Comparison of ENCODE assay signal across 8 mouse cellular contexts in the genomic region with DNA sequence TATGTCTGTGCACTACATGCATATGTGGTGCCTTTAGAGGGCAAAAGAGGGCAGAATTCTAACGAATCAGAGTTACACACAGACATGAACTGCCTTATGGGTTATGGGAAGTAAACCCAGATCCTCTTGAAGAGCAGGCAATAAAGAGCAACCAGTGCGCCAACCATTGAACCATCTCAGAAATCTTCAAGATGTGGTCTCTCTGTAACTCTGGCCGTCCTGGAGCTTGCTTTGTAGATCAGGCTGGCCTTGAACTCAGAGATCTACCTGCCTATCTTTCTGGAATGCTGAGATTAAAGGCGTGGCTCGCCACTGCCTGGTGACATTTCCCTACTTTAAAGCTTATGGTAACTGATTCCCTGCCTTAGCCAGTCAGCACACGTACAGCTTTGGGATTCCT. TPM values are rescaled to one million over a fixed set of nuclear protein-coding genes. Genes with fewer than 3 reads are reported as not detected.
DNase-seq lines count a peak whose midpoint lies in the region; ATAC-seq and TF ChIP-seq lines count a peak whose summit lies in the region.

No protein-coding gene starts in this region.

- H3K27me3 ChIP-seq in lung, embryonic 15.5 days, result no peaks in the 10 kb centered on the region
- no peaks in the 10 kb centered on the region for H3K27me3 ChIP-seq in embryonic facial prominence, embryonic 11.5 days (ENCODE audit: control insufficient read depth, insufficient read depth, low read length)
- H3K27me3 ChIP-seq in limb, embryonic 12.5 days, result no peaks in the 10 kb centered on the region
- H3K27me3 ChIP-seq in small intestine, adult 2 months (ENCODE audit: control insufficient read depth, insufficient read depth, low read length), result no peaks in the 10 kb centered on the region

- no peaks in the 10 kb centered on the region for H3K9me3 ChIP-seq in lung, embryonic 15.5 days
- H3K9me3 ChIP-seq in embryonic facial prominence, embryonic 11.5 days (replicated peaks; ENCODE audit: control insufficient read depth, low read length), result no peaks in the 10 kb centered on the region
- H3K9me3 ChIP-seq in limb, embryonic 12.5 days, result no peaks in the 10 kb centered on the region

- no peak overlapping the region for H3K9ac ChIP-seq in lung, embryonic 15.5 days
- no peak overlapping the region; the same call in 1 of the 2 replicates for H3K9ac ChIP-seq in embryonic facial prominence, embryonic 11.5 days (replicated peaks; ENCODE audit: low read length)
- H3K9ac ChIP-seq in limb, embryonic 12.5 days (replicated peaks), result no peak overlapping the region

- no peak for TF ChIP-seq POLR2A in lung, adult 2 months (IDR thresholded peaks at IDR 0.05; ENCODE audit: borderline replicate concordance, extremely low read depth, low read depth, low read length)
- no peak for TF ChIP-seq POLR2A in small intestine, adult 2 months (IDR thresholded peaks at IDR 0.05; ENCODE audit: low read depth, low read length)

- H3K4me1 ChIP-seq in lung, embryonic 15.5 days, result peaks cover 26% of the 10 kb centered on the region
- peaks cover 12% of the 10 kb centered on the region for H3K4me1 ChIP-seq in lung, adult 2 months (ENCODE audit: control insufficient read depth, insufficient read depth, low read length)
- H3K4me1 ChIP-seq in embryonic facial prominence, embryonic 11.5 days (ENCODE audit: control insufficient read depth, insufficient read depth, low read length), result peaks cover 7% of the 10 kb centered on the region
- peaks cover 19% of the 10 kb centered on the region for H3K4me1 ChIP-seq in limb, embryonic 12.5 days (replicated peaks)
- peaks cover 13% of the 10 kb centered on the region for H3K4me1 ChIP-seq in small intestine, adult 2 months (ENCODE audit: control insufficient read depth, insufficient read depth, insufficient read length, low read length)

- DNase-seq in lung, adult 2 months, result no peak
- no peak for DNase-seq in embryonic facial prominence, embryonic 11.5 days (ENCODE audit: low spot score)
- DNase-seq in layer of hippocampus, adult 9-11 months, result no peak
- no peak for DNase-seq in kidney, postnatal 14 days
- no peak for DNase-seq in right cerebral cortex, adult 18-20 months

- 21% methylated on average over 6 of the region's 6 CpGs for WGBS in lung, embryonic 15.5 days
- WGBS in lung, adult 2 months, result 22% methylated on average over 6 of the region's 6 CpGs
- WGBS in embryonic facial prominence, embryonic 11.5 days, result 26% methylated on average over 6 of the region's 6 CpGs
- WGBS in limb, embryonic 12.5 days, result 22% methylated on average over 6 of the region's 6 CpGs
- WGBS in small intestine, adult 2 months, result 11% methylated on average over 6 of the region's 6 CpGs

- H3K4me3 ChIP-seq in lung, embryonic 15.5 days, result peak overlapping the region; percentile 98
- H3K4me3 ChIP-seq in lung, adult 2 months (replicated peaks; ENCODE audit: extremely low read depth, low read depth, low read length), result no peak overlapping the region
- peak overlapping the region; percentile 80 for H3K4me3 ChIP-seq in embryonic facial prominence, embryonic 11.5 days (ENCODE audit: low read depth, low read length)
- H3K4me3 ChIP-seq in limb, embryonic 12.5 days (replicated peaks), result peak overlapping the region; percentile 99
- H3K4me3 ChIP-seq in small intestine, adult 2 months (ENCODE audit: low read depth, low read length), result no peak overlapping the region

- H3K36me3 ChIP-seq in lung, embryonic 15.5 days, result peaks cover 21% of the 10 kb centered on the region
- H3K36me3 ChIP-seq in embryonic facial prominence, embryonic 11.5 days (replicated peaks; ENCODE audit: control insufficient read depth, insufficient read depth, low read depth, low read length), result peaks cover 9% of the 10 kb centered on the region
- H3K36me3 ChIP-seq in limb, embryonic 12.5 days, result peaks cover 30% of the 10 kb centered on the region
- H3K36me3 ChIP-seq in small intestine, adult 2 months (ENCODE audit: control insufficient read depth, insufficient read depth, low read length), result peaks cover 16% of the 10 kb centered on the region

- no peak for ATAC-seq in lung, embryonic 15.5 days (ENCODE audit: borderline replicate concordance, extremely low read depth, low FRiP score, low TSS enrichment)
- ATAC-seq in embryonic facial prominence, embryonic 11.5 days (replicated peaks; ENCODE audit: insufficient number of reproducible peaks, low FRiP score, low TSS enrichment, low read depth), result no peak
- no peak for ATAC-seq in limb, embryonic 12.5 days (ENCODE audit: insufficient number of reproducible peaks, insufficient read depth, low FRiP score, low TSS enrichment, low read depth)

- peak overlapping the region; percentile 86 for H3K4me2 ChIP-seq in lung, embryonic 15.5 days
- H3K4me2 ChIP-seq in embryonic facial prominence, embryonic 11.5 days (ENCODE audit: low read depth, low read length), result peak overlapping the region; percentile 51
- H3K4me2 ChIP-seq in limb, embryonic 12.5 days, result peak overlapping the region; percentile 58

- H3K27ac ChIP-seq in lung, embryonic 15.5 days, result 0 out of 2 replicates have a peak overlapping the region, but pooled peaks have one; percentile 6
- H3K27ac ChIP-seq in embryonic facial prominence, embryonic 11.5 days (replicated peaks; ENCODE audit: low read depth, low read length), result no peak overlapping the region
- peak overlapping the region; percentile 47; the same call in 1 of the 2 replicates for H3K27ac ChIP-seq in limb, embryonic 12.5 days
- H3K27ac ChIP-seq in small intestine, adult 2 months (ENCODE audit: insufficient read depth, low read depth, low read length), result peak overlapping the region; percentile 11; the same call in 1 of the 2 replicates

- TF ChIP-seq CTCF in lung, adult 2 months (IDR thresholded peaks at IDR 0.05; ENCODE audit: insufficient read depth, low read length), result no peak
- TF ChIP-seq CTCF in small intestine, adult 2 months (IDR thresholded peaks at IDR 0.05; ENCODE audit: extremely low read depth, insufficient read length, insufficient replicate concordance, low read depth, low read length), result no peak

RNA-seq across cellular contexts. Expression of a gene that starts 3.8 kb away (rescaled TPM):
- polyA plus RNA-seq in lung, embryonic 15.5 days (2015; fragmentation: Nextera tagmentation; extraction: Ambion mirVana), result 170 and 177 TPM in 2 replicates
- polyA plus RNA-seq in lung, adult 2 months (2012; rRNA removed), result 341 and 342 TPM in 2 replicates
- polyA plus RNA-seq in embryonic facial prominence, embryonic 11.5 days (2014; fragmentation: Nextera tagmentation; extraction: Ambion mirVana), result 156 TPM in 2 replicates
- polyA plus RNA-seq in limb, embryonic 12.5 days (2016; fragmentation: Nextera tagmentation; extraction: Ambion mirVana), result 204 and 218 TPM in 2 replicates
- polyA plus RNA-seq in small intestine, adult 2 months (2012; rRNA removed), result 213 and 340 TPM in 2 replicates

RNA-seq across cellular contexts. Expression of a gene that starts 20.4 kb away (rescaled TPM):
- polyA plus RNA-seq in lung, embryonic 15.5 days (2015; fragmentation: Nextera tagmentation; extraction: Ambion mirVana), result 331 and 341 TPM in 2 replicates
- polyA plus RNA-seq in lung, adult 2 months (2012; rRNA removed), result 56.0 and 90.0 TPM in 2 replicates
- polyA plus RNA-seq in embryonic facial prominence, embryonic 11.5 days (2014; fragmentation: Nextera tagmentation; extraction: Ambion mirVana), result 500 and 501 TPM in 2 replicates
- polyA plus RNA-seq in limb, embryonic 12.5 days (2016; fragmentation: Nextera tagmentation; extraction: Ambion mirVana), result 414 and 424 TPM in 2 replicates
- 24.5 and 45.0 TPM in 2 replicates for polyA plus RNA-seq in small intestine, adult 2 months (2012; rRNA removed)

RNA-seq across cellular contexts. Expression of a gene that starts 21.2 kb away (rescaled TPM):
- polyA plus RNA-seq in lung, embryonic 15.5 days (2015; fragmentation: Nextera tagmentation; extraction: Ambion mirVana), result 4.9 and 6.3 TPM in 2 replicates
- polyA plus RNA-seq in lung, adult 2 months (2012; rRNA removed), result 17.3 and 19.2 TPM in 2 replicates
- 3.9 and 4.4 TPM in 2 replicates for polyA plus RNA-seq in embryonic facial prominence, embryonic 11.5 days (2014; fragmentation: Nextera tagmentation; extraction: Ambion mirVana)
- polyA plus RNA-seq in limb, embryonic 12.5 days (2016; fragmentation: Nextera tagmentation; extraction: Ambion mirVana), result 5.3 and 7.4 TPM in 2 replicates
- 2.5 and 3.9 TPM in 2 replicates for polyA plus RNA-seq in small intestine, adult 2 months (2012; rRNA removed)

RNA-seq across cellular contexts. Expression of a gene that starts 42.3 kb away (rescaled TPM):
- polyA plus RNA-seq in lung, embryonic 15.5 days (2015; fragmentation: Nextera tagmentation; extraction: Ambion mirVana), result 2.4 and 3.2 TPM in 2 replicates
- polyA plus RNA-seq in lung, adult 2 months (2012; rRNA removed), result 0.37 and 0.64 TPM in 2 replicates
- 2.4 and 2.5 TPM in 2 replicates for polyA plus RNA-seq in embryonic facial prominence, embryonic 11.5 days (2014; fragmentation: Nextera tagmentation; extraction: Ambion mirVana)
- 5.9 TPM in 2 replicates for polyA plus RNA-seq in limb, embryonic 12.5 days (2016; fragmentation: Nextera tagmentation; extraction: Ambion mirVana)
- polyA plus RNA-seq in small intestine, adult 2 months (2012; rRNA removed), result 0.19 and 0.42 TPM in 2 replicates

RNA-seq across cellular contexts. Expression of a gene that starts 45.6 kb away (rescaled TPM):
- 86.6 and 101 TPM in 2 replicates for polyA plus RNA-seq in lung, embryonic 15.5 days (2015; fragmentation: Nextera tagmentation; extraction: Ambion mirVana)
- 8.3 and 12.0 TPM in 2 replicates for polyA plus RNA-seq in lung, adult 2 months (2012; rRNA removed)
- polyA plus RNA-seq in embryonic facial prominence, embryonic 11.5 days (2014; fragmentation: Nextera tagmentation; extraction: Ambion mirVana), result 120 and 124 TPM in 2 replicates
- 114 and 118 TPM in 2 replicates for polyA plus RNA-seq in limb, embryonic 12.5 days (2016; fragmentation: Nextera tagmentation; extraction: Ambion mirVana)
- 4.3 and 10.6 TPM in 2 replicates for polyA plus RNA-seq in small intestine, adult 2 months (2012; rRNA removed)

Comparison
In these comparisons a context has a peak if more than half of its experiments do, and no peak if none do; other contexts are left out.
1. H3K4me3 ChIP-seq: peak in lung, embryonic 15.5 days (single experiment), embryonic facial prominence, embryonic 11.5 days (single experiment) and limb, embryonic 12.5 days (single experiment); none in lung, adult 2 months (single experiment) and small intestine, adult 2 months (single experiment).
2. Peak in every context shown above with its lines, with median percentiles within 50 percentile points of each other: H3K4me2 ChIP-seq.